Mouse (Mus musculus): Measurements from ENCODE around the gene Foxp1.

- TF ChIP-seq CTCF (IDR thresholded peaks at IDR 0.05; ENCODE audit: low read depth) (no peak), EP300 (IDR thresholded peaks at IDR 0.05; ENCODE audit: low read depth) (no peak)
Measured at GRCm38 (mm10) chr6:99187914-99188313, 334.6 kb downstream of the Foxp1 start.
